Mouse (Mus musculus) cerebellum, adult 8-10 months (tissue): Measurements from ENCODE around the gene Lpgat1.

Source experiments
- DNase-seq: peaks from one replicate; pipeline ENCODE4 v3.0.0; 2022

Lpgat1 gene

GRCm38 (mm10) chr1:191808688-191809223 is 91.1 kb downstream of the Lpgat1 start:
- peak; percentile 91 for DNase-seq

DNA sequence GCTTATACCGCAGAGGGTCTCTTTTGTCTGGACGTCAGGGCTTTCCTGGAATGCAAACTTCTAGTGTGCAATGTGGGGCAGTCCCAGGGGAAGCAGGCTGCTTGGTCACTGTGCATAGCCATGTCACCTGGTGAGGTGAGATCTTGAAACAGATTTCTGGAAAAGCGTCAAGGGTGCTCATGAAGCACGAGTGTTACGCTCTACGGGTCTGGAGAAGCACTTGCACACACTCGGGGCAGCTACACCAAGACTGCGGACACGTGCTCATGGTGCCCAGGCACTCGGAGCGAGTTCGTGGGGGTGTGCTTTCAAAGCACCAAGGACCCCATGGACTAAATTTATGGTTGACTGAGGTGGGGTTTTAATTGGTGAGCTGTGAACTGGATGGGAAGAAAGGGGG is 94.1 kb downstream of the Lpgat1 start:
- DNase-seq: no peak

DNA sequence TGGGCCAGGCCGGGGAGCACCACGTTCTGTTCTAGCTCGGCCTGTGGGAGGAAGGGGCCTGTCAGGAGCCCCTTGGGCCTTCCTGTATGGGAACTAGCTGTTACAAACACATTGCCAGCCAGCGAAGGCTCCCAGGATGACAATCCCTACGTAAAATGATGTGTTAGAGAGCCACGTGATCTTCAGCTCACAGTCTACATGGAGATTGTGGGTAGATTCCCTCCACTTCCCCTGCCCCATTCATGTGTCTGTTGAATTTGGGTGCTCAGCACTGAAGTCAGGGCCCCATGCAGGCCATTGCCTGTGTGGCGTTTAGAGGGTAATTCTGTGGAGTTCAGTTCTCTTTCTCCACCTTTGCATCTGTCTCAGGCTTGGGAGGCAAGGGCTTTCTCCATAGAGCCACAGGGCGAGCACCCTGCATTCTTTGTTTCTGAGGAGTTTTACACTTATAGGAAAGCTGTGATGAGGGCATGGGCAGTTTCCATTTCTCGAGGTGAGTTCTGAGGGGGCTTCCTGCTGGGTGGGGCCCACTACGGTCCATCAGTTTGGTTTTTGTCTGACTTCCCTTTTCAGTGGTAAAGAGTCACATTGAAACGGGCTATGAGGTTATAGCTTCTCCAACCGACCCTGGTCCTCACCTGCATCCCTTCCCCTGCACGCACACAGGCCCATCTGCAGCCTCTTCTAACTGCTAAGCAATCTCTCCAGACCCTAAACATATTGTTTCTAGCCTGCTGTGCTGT is 95.5 kb downstream of the Lpgat1 start:
- no peak for DNase-seq

DNA sequence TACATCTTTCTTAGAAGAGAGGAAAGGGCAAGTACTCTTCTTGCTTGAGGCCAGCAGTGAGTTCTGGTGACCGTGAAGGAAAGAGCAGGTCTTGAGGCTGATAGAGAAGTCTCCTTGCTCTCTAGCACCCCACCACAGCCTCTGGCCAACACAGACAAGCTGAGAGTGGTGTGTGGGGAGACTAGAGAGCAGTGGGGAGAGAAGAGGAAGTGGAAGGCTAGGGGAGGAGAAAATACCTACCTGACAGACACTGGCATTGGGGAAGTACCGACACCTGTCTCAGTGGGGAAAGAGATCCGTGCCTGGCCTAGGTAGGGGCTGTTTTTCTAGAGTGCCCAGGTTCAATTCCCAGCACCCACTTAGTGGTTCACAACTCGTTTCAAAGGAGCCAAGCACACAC is 96.6 kb downstream of the Lpgat1 start:
- no peak for DNase-seq

DNA sequence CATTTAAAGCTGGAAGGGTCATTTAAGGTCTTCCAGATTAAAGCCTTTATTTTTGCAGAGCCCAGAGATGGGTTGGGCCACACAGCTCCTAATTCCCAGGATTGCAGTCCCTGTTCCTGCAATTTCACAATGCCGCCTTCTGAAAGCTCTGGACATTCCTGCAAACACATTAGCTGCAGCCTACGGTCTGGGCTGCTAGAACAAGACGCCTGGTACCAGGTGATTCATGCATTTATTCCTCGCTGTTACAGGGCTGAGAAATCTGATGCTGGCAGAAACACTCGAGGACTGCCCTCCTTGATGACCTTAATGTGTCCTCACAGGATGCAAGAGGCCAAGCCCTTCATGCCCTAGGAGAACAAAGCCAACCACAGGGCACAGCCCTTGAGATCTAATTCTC is 97.3 kb downstream of the Lpgat1 start:
- no peak for DNase-seq

- no peak for DNase-seq
These were observed 99.0 kb downstream of the Lpgat1 start for GRCm38 (mm10) chr1:191816596-191816995.

- DNase-seq: peak; percentile 87
These were observed 99.9 kb downstream of the Lpgat1 start for GRCm38 (mm10) chr1:191817418-191818144.

- no peak for DNase-seq
These were observed 100.6 kb downstream of the Lpgat1 start for GRCm38 (mm10) chr1:191818145-191818631.

- no peak for DNase-seq
These were observed 101.4 kb downstream of the Lpgat1 start for GRCm38 (mm10) chr1:191819026-191819425.

GRCm38 (mm10) chr1:191820951-191821325 is 103.3 kb downstream of the Lpgat1 start:
- no peak for DNase-seq

- peak; percentile 89 for DNase-seq
These were observed 103.9 kb downstream of the Lpgat1 start, which contains the start of gene Nek2 for GRCm38 (mm10) chr1:191821326-191822091. TSS of gene Nek2 (plus strand) at chr1:191821444.

- no peak for DNase-seq
These were observed 111.5 kb downstream of the Lpgat1 start for GRCm38 (mm10) chr1:191829124-191829523.

DNA sequence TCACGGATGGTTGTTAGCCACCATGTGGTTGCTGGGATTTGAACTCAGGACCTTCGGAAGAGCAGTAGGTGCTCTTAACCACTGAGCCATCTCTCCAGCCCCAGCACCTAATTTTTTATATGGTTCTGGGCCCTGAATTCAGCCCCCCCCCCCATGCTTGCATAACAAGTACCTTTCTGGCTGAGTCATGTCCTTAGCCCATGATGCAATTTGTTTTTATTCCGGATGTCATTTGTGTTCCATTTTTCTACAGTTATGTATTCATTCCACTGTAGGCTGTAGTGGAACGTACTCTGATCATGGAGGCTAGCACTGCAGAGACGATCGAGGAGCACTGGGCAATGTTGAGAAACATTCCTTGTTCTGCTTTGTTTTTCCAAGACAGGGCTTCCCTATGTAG is 115.8 kb downstream of the Lpgat1 start:
- DNase-seq: no peak
